Mouse (Mus musculus) heart, embryonic 15.5 days (tissue): ENCODE measurements around the gene Tmprss7. TPM values are rescaled to one million over a fixed set of nuclear protein-coding genes. Genes with fewer than 3 reads are reported as not detected.
A peak's percentile ranks its signal among the peaks of the same experiment; 100 is the strongest.

Experiments
- ATAC-seq: fragments of 200-750 bp; cut with Nextera tagmentation; replicated peaks from 2 replicates; pipeline ENCODE4 v1.8.0; 2017; ENCODE audit warnings: low read depth, moderate TSS enrichment; ENCODE audit not compliant: insufficient number of reproducible peaks, insufficient read depth, low FRiP score
- H3K27ac ChIP-seq: fragments of 300-500 bp; sonication (generic); 2 replicates; pipeline ENCODE4 v1.5.1; 2015; ENCODE audit warnings: mild to moderate bottlenecking, inconsistent platforms
- H3K27me3 ChIP-seq: fragments of 300-500 bp; sonication (generic); 2 replicates; pipeline ENCODE4 v1.6.1; 2015; ENCODE audit warnings: inconsistent platforms
- H3K36me3 ChIP-seq: fragments of 300-500 bp; sonication (generic); 2 replicates; pipeline ENCODE4 v1.6.1; 2015; ENCODE audit warnings: mild to moderate bottlenecking, inconsistent platforms
- H3K4me1 ChIP-seq: fragments of 300-500 bp; sonication (generic); replicated peaks from 2 replicates; pipeline ENCODE4 v1.6.1; 2015; ENCODE audit warnings: inconsistent platforms
- H3K4me2 ChIP-seq: fragments of 300-500 bp; sonication (generic); 2 replicates; pipeline ENCODE4 v1.6.1; 2015; ENCODE audit warnings: inconsistent platforms, mild to moderate bottlenecking, moderate library complexity
- H3K4me3 ChIP-seq: fragments of 300-500 bp; sonication (generic); 2 replicates; pipeline ENCODE4 v1.5.1; 2015; ENCODE audit warnings: mild to moderate bottlenecking, inconsistent platforms
- H3K9ac ChIP-seq: fragments of 300-500 bp; sonication (generic); 2 replicates; pipeline ENCODE4 v1.6.1; 2015; ENCODE audit warnings: mild to moderate bottlenecking, inconsistent platforms
- H3K9me3 ChIP-seq: fragments of 300-500 bp; sonication (generic); replicated peaks from 2 replicates; pipeline ENCODE4 v1.6.1; 2016; ENCODE audit warnings: inconsistent platforms
- WGBS: fragments of 180-500 bp; shearing (Covaris S2); methylation state at CpG from one replicate; pipeline ENCODE4 v1.1.7; 2015; ENCODE audit warnings: mixed read lengths; 5-methylcytosine and 5-hydroxymethylcytosine counted together
- polyA plus RNA-seq: library from polyadenylated mRNA; unstranded; fragments of >200 nt; fragmentation: Nextera tagmentation; extraction: Ambion mirVana; gene quantifications from 2 replicates; pipeline ENCODE4 v1.2.1, GENCODE M21; 2015

The Tmprss7 gene
- polyA plus RNA-seq, 1 experiment from 2014 or later: not detected

DNA sequence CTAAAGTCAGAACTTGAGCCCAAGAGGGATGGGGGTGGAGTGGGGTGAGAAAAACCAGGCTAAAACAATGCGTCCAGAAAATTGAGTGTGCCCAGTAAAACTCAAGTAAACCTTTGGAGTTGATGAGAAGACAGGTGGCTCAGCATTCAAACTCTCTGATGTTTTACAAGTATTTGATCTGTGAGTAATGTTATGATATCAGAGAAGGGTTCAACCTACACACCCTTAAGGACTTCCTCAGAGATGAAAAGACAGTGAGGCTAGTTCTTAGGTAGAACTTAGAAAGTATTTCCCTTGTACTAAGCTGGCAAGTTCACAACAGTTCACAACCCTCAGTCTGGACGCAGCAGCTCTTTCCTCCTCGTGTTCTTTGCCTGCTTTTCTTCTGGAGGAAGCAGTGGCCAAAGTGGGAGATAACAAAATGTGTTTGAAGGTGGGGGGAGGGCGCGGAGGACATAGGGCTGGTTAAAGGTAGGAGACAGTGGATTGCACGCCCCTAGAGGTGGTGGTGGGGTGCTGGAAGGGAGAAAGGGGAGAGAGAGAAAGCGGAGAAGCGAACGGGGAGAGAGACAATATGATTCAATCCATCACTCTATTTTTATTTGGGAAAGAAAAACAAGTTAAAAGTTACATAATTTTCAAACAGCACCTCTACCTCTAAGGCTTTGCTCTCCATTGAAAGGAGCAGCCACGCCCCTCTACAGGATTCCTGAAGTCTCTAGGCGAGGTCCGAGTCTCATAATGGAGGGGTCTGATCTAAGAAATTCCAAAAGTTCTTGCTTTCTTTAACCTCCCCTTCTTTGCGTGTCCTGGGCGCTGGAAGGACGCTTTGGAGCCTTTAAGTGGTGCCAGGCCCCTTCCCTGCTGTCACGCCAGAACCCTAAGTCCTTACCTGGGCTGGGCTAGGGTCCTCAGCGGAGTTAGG, 40.2 kb downstream of the Tmprss7 start:
- 11% methylated on average over 17 of the region's 17 CpGs for WGBS
- peak overlapping the region; percentile 87 for H3K4me2 ChIP-seq
- H3K36me3 ChIP-seq: no peaks in the 10 kb centered on the region
- H3K4me1 ChIP-seq: peaks cover 11% of the 10 kb centered on the region
- peak overlapping the region; percentile 46 for H3K4me3 ChIP-seq
- ATAC-seq: no peak
- no peak overlapping the region for H3K27ac ChIP-seq
- peak overlapping the region; percentile 33; the same call in 1 of the 2 replicates for H3K9ac ChIP-seq
- peaks cover 11% of the 10 kb centered on the region; the same call in 1 of the 2 replicates for H3K27me3 ChIP-seq
- H3K9me3 ChIP-seq: no peaks in the 10 kb centered on the region

GRCm38 (mm10) chr16:45651497-45651896, 42.0 kb downstream of the Tmprss7 start:
- no peak for ATAC-seq
- H3K27me3 ChIP-seq: peaks cover 11% of the 10 kb centered on the region; the same call in 1 of the 2 replicates
- H3K9ac ChIP-seq: no peak overlapping the region
- 49% methylated on average over 2 of the region's 2 CpGs for WGBS
- peaks cover 11% of the 10 kb centered on the region for H3K4me1 ChIP-seq
- H3K9me3 ChIP-seq: no peaks in the 10 kb centered on the region
- no peak overlapping the region for H3K4me2 ChIP-seq
- no peak overlapping the region for H3K27ac ChIP-seq
- H3K36me3 ChIP-seq: no peaks in the 10 kb centered on the region
- no peak overlapping the region for H3K4me3 ChIP-seq

- WGBS: 44% methylated on average over 6 of the region's 6 CpGs
- peak; percentile 47; the same call in 1 of the 2 replicates for ATAC-seq
- H3K9ac ChIP-seq: no peak overlapping the region
Observed at GRCm38 (mm10) chr16:45644380-45644779, 49.1 kb downstream of the Tmprss7 start.

DNA sequence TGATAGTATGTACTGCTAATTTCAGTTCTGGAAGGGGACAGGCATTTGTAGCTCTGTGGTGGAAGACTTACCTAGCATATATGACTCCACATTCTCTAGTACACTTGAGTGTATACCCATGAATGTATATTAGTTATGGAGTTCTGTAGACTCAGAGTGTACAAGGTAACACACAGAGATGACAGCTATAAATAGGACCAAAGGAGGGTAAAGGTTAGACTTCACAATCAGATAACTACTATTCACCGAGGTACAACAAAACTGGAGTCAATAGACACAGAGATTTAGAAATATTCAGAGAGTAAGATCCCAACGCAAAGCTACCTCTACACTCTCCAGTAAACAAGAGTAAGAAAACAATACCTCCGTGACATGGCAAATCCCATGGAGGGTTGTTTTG, 49.5 kb downstream of the Tmprss7 start:
- Histone ChIP-seq H3K9me3 (no peaks in the 10 kb centered on the region), H3K9ac (no peak overlapping the region), H3K27me3 (no peaks in the 10 kb centered on the region), H3K4me3 (no peak overlapping the region), H3K27ac (no peak overlapping the region), H3K36me3 (no peaks in the 10 kb centered on the region), H3K4me1 (no peaks in the 10 kb centered on the region), H3K4me2 (no peak overlapping the region)
- 81% methylated on average over 3 of the region's 3 CpGs for WGBS
- no peak for ATAC-seq

More at GRCm38 (mm10) chr16:45644380-45644779, 49.1 kb downstream of the Tmprss7 start:
- Histone ChIP-seq H3K36me3 (no peaks in the 10 kb centered on the region), H3K4me3 (no peak overlapping the region), H3K4me2 (no peak overlapping the region), H3K9me3 (no peaks in the 10 kb centered on the region), H3K4me1 (no peaks in the 10 kb centered on the region), H3K27me3 (no peaks in the 10 kb centered on the region), H3K27ac (no peak overlapping the region)

- Histone ChIP-seq H3K27me3 (no peaks in the 10 kb centered on the region), H3K4me3 (no peak overlapping the region), H3K4me2 (no peak overlapping the region), H3K9me3 (no peaks in the 10 kb centered on the region), H3K27ac (no peak overlapping the region), H3K36me3 (no peaks in the 10 kb centered on the region), H3K4me1 (no peaks in the 10 kb centered on the region), H3K9ac (no peak overlapping the region)
- ATAC-seq: no peak
- WGBS: 57% methylated on average over 3 of the region's 3 CpGs
Observed at GRCm38 (mm10) chr16:45641301-45641700, 52.2 kb downstream of the Tmprss7 start.

DNA sequence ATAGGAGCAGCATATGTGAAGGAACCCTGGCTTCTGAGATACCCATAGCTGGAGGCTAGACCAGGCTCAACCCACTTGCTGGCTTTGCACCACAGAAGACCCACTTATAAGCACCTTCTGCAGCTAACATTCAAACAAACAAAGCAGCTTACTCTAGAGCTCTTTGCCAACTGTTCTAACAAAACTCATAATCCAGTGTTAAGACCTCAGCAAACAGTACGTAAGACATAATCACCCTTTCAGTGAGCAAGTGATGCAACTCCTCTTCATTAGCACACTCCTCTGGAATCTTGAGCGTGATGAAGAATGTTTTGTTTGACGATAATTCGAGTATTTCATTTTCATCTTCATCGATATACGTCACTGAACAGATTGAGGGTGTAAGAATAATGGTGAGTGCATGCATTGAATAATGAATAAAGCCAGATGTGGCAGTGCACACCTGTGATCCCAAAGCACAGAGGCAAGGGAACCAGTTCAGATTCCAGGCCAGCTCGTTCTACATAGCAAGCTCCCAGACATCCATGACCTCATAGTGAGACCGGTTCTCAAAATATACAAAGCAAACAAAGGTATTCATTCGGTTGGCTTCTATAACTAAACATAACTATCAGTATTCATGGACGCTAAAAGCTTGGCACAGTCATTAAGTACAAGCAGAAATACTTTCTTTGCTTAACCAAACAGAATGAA, 53.2 kb downstream of the Tmprss7 start:
- Histone ChIP-seq H3K27me3 (no peaks in the 10 kb centered on the region), H3K9me3 (no peaks in the 10 kb centered on the region), H3K4me3 (no peak overlapping the region), H3K4me1 (no peaks in the 10 kb centered on the region), H3K9ac (no peak overlapping the region), H3K4me2 (no peak overlapping the region), H3K27ac (no peak overlapping the region), H3K36me3 (no peaks in the 10 kb centered on the region)
- no peak for ATAC-seq
- WGBS: 61% methylated on average over 10 of the region's 10 CpGs

GRCm38 (mm10) chr16:45635826-45636225, 57.6 kb downstream of the Tmprss7 start:
- Histone ChIP-seq H3K9me3 (no peaks in the 10 kb centered on the region), H3K4me2 (no peak overlapping the region), H3K27me3 (no peaks in the 10 kb centered on the region), H3K4me1 (no peaks in the 10 kb centered on the region), H3K36me3 (no peaks in the 10 kb centered on the region), H3K4me3 (no peak overlapping the region), H3K27ac (no peak overlapping the region), H3K9ac (no peak overlapping the region)
- 79% methylated on average over 2 of the region's 2 CpGs for WGBS
- no peak for ATAC-seq

DNA sequence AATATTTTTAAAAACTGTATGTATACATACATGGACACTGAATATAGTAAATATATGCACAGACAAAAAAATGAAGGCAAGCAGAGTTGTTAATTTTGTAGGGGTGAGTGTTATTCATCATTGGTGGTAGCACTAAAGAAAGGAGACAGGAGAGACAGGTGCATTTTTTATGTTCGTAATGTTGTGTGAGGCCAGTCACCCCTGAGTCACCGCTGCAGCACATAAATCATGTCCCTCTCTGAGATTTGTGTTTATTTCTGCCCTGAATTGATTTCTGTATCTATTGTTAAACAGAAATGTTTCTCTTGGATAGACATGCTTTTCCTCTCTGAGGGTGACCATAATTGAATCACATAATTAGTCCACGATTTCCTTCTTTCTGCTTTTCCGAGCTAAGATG, 61.0 kb downstream of the Tmprss7 start:
- Histone ChIP-seq H3K9ac (no peak overlapping the region), H3K27ac (no peak overlapping the region), H3K4me2 (no peak overlapping the region), H3K36me3 (no peaks in the 10 kb centered on the region), H3K27me3 (no peaks in the 10 kb centered on the region), H3K4me1 (0 out of 2 replicates have a peak, but pooled peaks cover 4% of the 10 kb centered on the region), H3K9me3 (no peaks in the 10 kb centered on the region), H3K4me3 (no peak overlapping the region)
- WGBS: 64% methylated on average over 4 of the region's 4 CpGs
- ATAC-seq: no peak

GRCm38 (mm10) chr16:45630347-45630960, 63.0 kb downstream of the Tmprss7 start:
- Histone ChIP-seq H3K4me2 (no peak overlapping the region), H3K9ac (no peak overlapping the region), H3K36me3 (no peaks in the 10 kb centered on the region), H3K27me3 (no peaks in the 10 kb centered on the region), H3K27ac (no peak overlapping the region), H3K9me3 (no peaks in the 10 kb centered on the region), H3K4me3 (no peak overlapping the region), H3K4me1 (0 out of 2 replicates have a peak, but pooled peaks cover 4% of the 10 kb centered on the region)
- ATAC-seq: no peak
- WGBS: 53% methylated on average over 5 of the region's 5 CpGs

DNA sequence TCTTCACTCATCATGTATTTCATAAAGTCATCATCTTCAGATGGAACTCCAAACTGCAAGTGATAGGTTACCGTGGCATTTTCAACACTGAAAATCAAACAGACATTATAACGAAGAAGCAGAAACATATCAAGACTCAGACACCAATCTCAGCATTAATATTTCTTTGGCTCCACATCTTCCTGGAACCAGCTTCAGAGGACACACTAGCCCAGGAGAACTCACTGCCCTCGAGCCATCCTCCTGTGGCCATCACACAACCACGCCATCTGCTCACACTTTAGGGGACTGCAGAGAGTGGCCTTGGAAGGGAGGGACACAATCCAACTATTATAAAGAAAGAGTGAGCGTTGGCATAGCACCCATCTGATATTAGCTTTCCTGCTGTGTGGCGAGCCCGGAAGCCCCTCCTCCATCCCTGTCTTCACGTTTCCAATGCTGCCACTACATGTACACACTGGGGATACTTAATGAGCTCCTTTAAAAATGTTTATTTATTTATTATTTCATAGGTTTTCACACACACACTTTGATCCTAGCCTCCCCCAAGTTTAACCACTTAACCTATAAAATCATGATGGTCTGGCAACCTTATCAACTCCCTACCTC, 63.9 kb downstream of the Tmprss7 start:
- no peak overlapping the region for H3K4me3 ChIP-seq
- no peaks in the 10 kb centered on the region for H3K9me3 ChIP-seq
- no peak overlapping the region for H3K4me2 ChIP-seq
- H3K27me3 ChIP-seq: no peaks in the 10 kb centered on the region
- 0 out of 2 replicates have a peak, but pooled peaks cover 4% of the 10 kb centered on the region for H3K4me1 ChIP-seq
- H3K9ac ChIP-seq: no peak overlapping the region
- H3K27ac ChIP-seq: no peak overlapping the region
- no peak for ATAC-seq
- WGBS: 64% methylated on average over 8 of the region's 8 CpGs
- H3K36me3 ChIP-seq: no peaks in the 10 kb centered on the region

- 66% methylated on average over 2 of the region's 2 CpGs for WGBS
- Histone ChIP-seq H3K36me3 (no peaks in the 10 kb centered on the region), H3K9ac (no peak overlapping the region), H3K27ac (no peak overlapping the region), H3K9me3 (no peaks in the 10 kb centered on the region), H3K27me3 (no peaks in the 10 kb centered on the region), H3K4me3 (no peak overlapping the region), H3K4me2 (no peak overlapping the region), H3K4me1 (0 out of 2 replicates have a peak, but pooled peaks cover 4% of the 10 kb centered on the region)
- no peak for ATAC-seq
Observed at GRCm38 (mm10) chr16:45625342-45625741, 68.1 kb downstream of the Tmprss7 start.
